Mouse (Mus musculus) adrenal gland, adult 18-20 months (tissue): Measurements from ENCODE around the gene Agap2. TPM values are rescaled to one million over a fixed set of nuclear protein-coding genes. Genes with fewer than 3 reads are reported as not detected.
A peak's percentile ranks its signal among the peaks of the same experiment; 100 is the strongest.

Source experiments
- DNase-seq, 2 experiments: peaks; one replicate each; pipeline ENCODE4 v3.0.0; 2021 to 2022; ENCODE audit warnings: low spot score in 2 of 2
- long read RNA-seq, 2 experiments: library from polyadenylated mRNA; stranded (forward); transcript quantifications; one replicate each; pipeline ENCODE4 v2.0.0; 2021
- total RNA-seq, 2 experiments: library from RNA; stranded (reverse); gene quantifications; 1 replicate in 1 of 2; 2 replicates in 1 of 2; pipeline ENCODE4 v1.2.3; 2021

The Agap2 gene
- 1 to 10 TPM; 3.1 to 3.2 TPM for total RNA-seq
- long read RNA-seq, experiment 1, partial matches to known transcripts: 0 of 1 reads
- long read RNA-seq, experiment 1, other reads (novel, unspliced or antisense): 1 of 1 reads
- long read RNA-seq, experiment 2: 0 reads

GRCm38 (mm10) chr10:127075080-127075479 is at the start of gene Agap2:
Gene Agap2 (plus strand): TSS chr10:127075284.
- no peak for DNase-seq

GRCm38 (mm10) chr10:127030336-127031296 is 44.5 kb upstream of the Agap2 start, which contains the start of gene Tsfm:
Gene Tsfm (minus strand): TSS chr10:127030840.
- peak; percentile 94 to 98 for DNase-seq

- no peak for DNase-seq
Observed at GRCm38 (mm10) chr10:127033301-127033741, 41.8 kb upstream of the Agap2 start.

GRCm38 (mm10) chr10:127036273-127036672 is 38.8 kb upstream of the Agap2 start:
- DNase-seq: no peak

GRCm38 (mm10) chr10:127037641-127038040 is 37.4 kb upstream of the Agap2 start:
- no peak for DNase-seq

- DNase-seq: no peak
Observed at GRCm38 (mm10) chr10:127040569-127041214, 34.4 kb upstream of the Agap2 start.

- DNase-seq: peak in 1 of 2 experiments; percentile 57
Observed at GRCm38 (mm10) chr10:127041274-127041766, 33.8 kb upstream of the Agap2 start, which contains the start of the genes Mettl1 and Eef1akmt3. Gene Mettl1 (plus strand): TSS chr10:127041414. Gene Eef1akmt3 (minus strand): TSS chr10:127041513.

GRCm38 (mm10) chr10:127041774-127042338 is 33.2 kb upstream of the Agap2 start:
- DNase-seq: peak; percentile 87 to 91

- no peak for DNase-seq
Observed at GRCm38 (mm10) chr10:127042468-127043115, 32.5 kb upstream of the Agap2 start.

- no peak for DNase-seq
Observed at GRCm38 (mm10) chr10:127043187-127043586, 31.9 kb upstream of the Agap2 start.

- no peak for DNase-seq
Observed at GRCm38 (mm10) chr10:127047954-127048353, 27.1 kb upstream of the Agap2 start, which contains the start of gene Cyp27b1. Gene Cyp27b1 (plus strand): TSS chr10:127048250.

- DNase-seq: no peak
Observed at GRCm38 (mm10) chr10:127048608-127049394, 26.3 kb upstream of the Agap2 start.

- DNase-seq: no peak
Observed at GRCm38 (mm10) chr10:127049395-127050118, 25.5 kb upstream of the Agap2 start.

GRCm38 (mm10) chr10:127050119-127050474 is 25.0 kb upstream of the Agap2 start:
- no peak for DNase-seq

- DNase-seq: no peak
Observed at GRCm38 (mm10) chr10:127054646-127055045, 20.4 kb upstream of the Agap2 start.

- no peak for DNase-seq
Observed at GRCm38 (mm10) chr10:127055406-127055805, 19.7 kb upstream of the Agap2 start.

- DNase-seq: no peak
Observed at GRCm38 (mm10) chr10:127056490-127056889, 18.6 kb upstream of the Agap2 start.

- DNase-seq: peak; percentile 77 to 79
Observed at GRCm38 (mm10) chr10:127058161-127058560, 16.9 kb upstream of the Agap2 start.

GRCm38 (mm10) chr10:127058708-127059107 is 16.4 kb upstream of the Agap2 start:
- no peak for DNase-seq
